Mouse (Mus musculus): ENCODE measurements around the gene Avpr2.

Avpr2 gene

DNA sequence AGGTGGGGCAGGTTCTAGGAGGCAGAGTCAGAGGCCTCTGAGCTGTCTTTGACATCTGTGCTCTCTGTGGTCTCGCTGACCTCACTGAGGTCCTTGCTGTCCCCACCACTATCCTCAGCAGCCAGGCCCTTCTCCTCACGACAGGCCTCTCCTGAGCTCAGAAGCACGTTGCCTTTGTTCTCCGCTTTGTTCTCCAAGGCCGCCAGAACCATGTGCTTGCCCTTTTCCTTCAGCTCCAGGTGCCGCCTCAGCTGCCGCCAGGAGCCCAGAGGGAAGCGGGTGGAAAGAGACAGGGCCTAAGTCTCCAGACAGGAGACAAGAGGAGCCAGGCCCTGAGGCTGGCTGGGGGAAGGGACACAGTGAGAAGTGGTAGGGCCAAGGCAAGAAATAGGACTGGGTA, 25.0 kb downstream of the Avpr2 start:
- DNase-seq (ENCODE audit: low spot score), result no peak

- DNase-seq (ENCODE audit: low spot score), result no peak
These were observed 26.7 kb downstream of the Avpr2 start for GRCm38 (mm10) chrX:73918631-73919030.

DNA sequence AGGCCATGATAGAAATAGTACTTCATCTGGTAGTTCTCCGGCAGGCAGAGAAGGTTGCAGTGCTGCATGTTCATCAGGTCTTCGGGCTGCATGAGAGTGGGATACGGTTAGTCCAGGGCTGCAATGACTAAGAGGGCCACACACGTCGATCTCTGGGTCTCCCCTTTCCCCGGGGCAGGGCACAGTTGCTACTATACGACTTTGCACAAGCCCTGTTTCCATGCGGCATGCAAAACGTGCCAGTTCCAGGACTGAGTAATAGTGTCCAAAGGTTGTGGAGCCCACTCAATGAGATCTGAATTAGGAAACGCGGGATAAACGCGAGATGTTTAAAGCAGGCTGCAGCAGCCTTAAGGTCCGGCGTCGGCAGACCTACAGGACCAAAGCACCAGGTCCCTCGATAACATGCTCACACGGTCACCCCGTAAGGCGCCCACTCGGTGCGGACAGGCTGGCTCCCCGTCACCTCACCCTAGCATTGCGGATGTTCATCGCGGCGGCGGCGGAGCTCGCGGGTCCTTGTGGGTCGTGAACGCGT, 29.5 kb downstream of the Avpr2 start:
- DNase-seq (ENCODE audit: low spot score), result no peak

GRCm38 (mm10) chrX:73921823-73922549, 30.1 kb downstream of the Avpr2 start, which contains the start of the genes Arhgap4 and Naa10:
Gene Arhgap4, minus strand, starts transcription at chrX:73921870.
Gene Naa10, minus strand, starts transcription at chrX:73921944.
- peak; percentile 78 for DNase-seq (ENCODE audit: low spot score)

DNA sequence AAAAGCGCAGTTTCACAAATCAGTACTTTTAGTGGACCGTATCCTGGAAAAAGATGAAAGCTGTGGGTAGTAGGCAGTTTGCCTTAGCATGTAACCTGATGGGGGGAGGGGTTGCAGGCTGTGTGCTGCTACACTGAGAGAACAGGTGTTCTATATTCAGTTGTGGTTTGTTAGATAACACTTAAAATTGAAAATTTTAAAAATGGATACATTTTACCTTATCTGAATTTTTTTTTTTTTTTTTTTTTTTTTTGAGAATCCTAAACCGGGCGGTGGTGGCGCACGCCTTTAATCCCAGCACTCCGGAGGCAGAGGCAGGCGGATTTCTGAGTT, 30.6 kb downstream of the Avpr2 start:
- DNase-seq (ENCODE audit: low spot score), result no peak

GRCm38 (mm10) chrX:73930402-73931062, 38.6 kb downstream of the Avpr2 start, which contains the start of gene Renbp:
Gene Renbp, minus strand, starts transcription at chrX:73930850.
- peak; percentile 29 for DNase-seq (ENCODE audit: low spot score)

DNA sequence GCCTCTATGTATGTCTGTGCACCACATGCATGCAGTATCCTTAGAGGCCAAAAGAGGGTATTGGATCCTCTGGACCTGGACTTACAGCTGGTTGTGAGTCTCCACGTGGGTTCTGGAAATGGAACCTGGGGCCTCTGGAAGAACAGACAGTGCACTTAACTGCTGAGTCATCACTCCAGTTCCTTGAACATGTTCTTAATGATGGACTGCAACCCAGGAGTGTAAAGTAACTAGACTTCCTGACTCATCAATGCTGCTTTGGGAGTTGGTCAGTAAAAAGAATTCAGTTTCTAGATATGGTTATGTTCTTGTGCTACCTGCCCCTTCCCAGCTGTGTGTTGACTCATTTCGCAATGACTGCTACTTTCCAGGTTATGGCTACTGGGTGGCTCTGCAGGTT, 40.0 kb downstream of the Avpr2 start:
- DNase-seq (ENCODE audit: low spot score), result no peak

- no peak for DNase-seq (ENCODE audit: low spot score)
These were observed 50.0 kb downstream of the Avpr2 start for GRCm38 (mm10) chrX:73941860-73942259.

GRCm38 (mm10) chrX:73942294-73942693, 50.4 kb downstream of the Avpr2 start:
- DNase-seq (ENCODE audit: low spot score), result no peak

Measured in urinary bladder, postnatal 25 days (tissue).